Mouse (Mus musculus) adrenal gland, adult 8-10 months (tissue): ENCODE measurements around the gene Gp1bb. TPM values are rescaled to one million over a fixed set of nuclear protein-coding genes. Genes with fewer than 3 reads are reported as not detected.

Experiments
- DNase-seq: peaks from one replicate; pipeline ENCODE4 v3.0.0; 2022
- total RNA-seq, 4 experiments: library from RNA; stranded (reverse); gene quantifications; 2 replicates each; pipeline ENCODE4 v1.2.4; 2022

Gene Gp1bb
- total RNA-seq, 4 experiments from 2014 or later: not detected

GRCm38 (mm10) chr16:18598006-18598405 is 24.2 kb downstream of the Gp1bb start:
- DNase-seq: no peak

- no peak for DNase-seq
These were observed 25.9 kb downstream of the Gp1bb start for GRCm38 (mm10) chr16:18596255-18596654.

GRCm38 (mm10) chr16:18593930-18594329 is 28.3 kb downstream of the Gp1bb start:
- DNase-seq: no peak

GRCm38 (mm10) chr16:18591047-18592018 is 30.9 kb downstream of the Gp1bb start:
- no peak for DNase-seq

GRCm38 (mm10) chr16:18589804-18590790 is 32.1 kb downstream of the Gp1bb start, which contains the start of gene Tbx1:
Gene Tbx1, minus strand, starts transcription at chr16:18590671.
- DNase-seq: no peak

GRCm38 (mm10) chr16:18589080-18589621 is 33.1 kb downstream of the Gp1bb start:
- DNase-seq: no peak

- DNase-seq: no peak
These were observed 33.5 kb downstream of the Gp1bb start for GRCm38 (mm10) chr16:18588738-18589055.

- no peak for DNase-seq
These were observed 34.1 kb downstream of the Gp1bb start for GRCm38 (mm10) chr16:18587847-18588737.

- DNase-seq: no peak
These were observed 35.2 kb downstream of the Gp1bb start for GRCm38 (mm10) chr16:18586906-18587546.

GRCm38 (mm10) chr16:18586076-18586905 is 35.9 kb downstream of the Gp1bb start:
- DNase-seq: no peak

- DNase-seq: no peak
These were observed 36.5 kb downstream of the Gp1bb start for GRCm38 (mm10) chr16:18585676-18586075.

GRCm38 (mm10) chr16:18584901-18585510 is 37.2 kb downstream of the Gp1bb start:
- no peak for DNase-seq

GRCm38 (mm10) chr16:18583673-18584357 is 38.4 kb downstream of the Gp1bb start:
- DNase-seq: no peak

- no peak for DNase-seq
These were observed 39.0 kb downstream of the Gp1bb start for GRCm38 (mm10) chr16:18583169-18583568.

GRCm38 (mm10) chr16:18582426-18583148 is 39.6 kb downstream of the Gp1bb start:
- no peak for DNase-seq

- no peak for DNase-seq
These were observed 40.5 kb downstream of the Gp1bb start for GRCm38 (mm10) chr16:18581623-18582205.

GRCm38 (mm10) chr16:18581050-18581622 is 41.1 kb downstream of the Gp1bb start:
- DNase-seq: no peak

- no peak for DNase-seq
These were observed 41.8 kb downstream of the Gp1bb start for GRCm38 (mm10) chr16:18580389-18580788.
